Mouse (Mus musculus) adrenal gland, postnatal 4 days (tissue): ENCODE measurements around the gene Sgk1. TPM values are rescaled to one million over a fixed set of nuclear protein-coding genes. Genes with fewer than 3 reads are reported as not detected.
"Not testable (repeated sequence)": the region's sequence is repeated elsewhere in the genome, so short reads cannot be mapped to it uniquely, and the experiment has no call there.

Source experiments
- DNase-seq, 2 experiments: peaks; one replicate each; pipeline ENCODE4 v3.0.0; 2021 to 2022; ENCODE audit warnings: low spot score in 2 of 2, mixed read lengths in 2 of 2
- total RNA-seq, 2 experiments: library from RNA; stranded (reverse); gene quantifications; 2 replicates each; pipeline ENCODE4 v1.2.3; 2021

Gene Sgk1
- total RNA-seq, 2 experiments from 2014 or later: 116 to 120 TPM

GRCm38 (mm10) chr10:21858437-21858974 is 23.5 kb upstream of the Sgk1 start:
- no peak for DNase-seq

- DNase-seq: no peak
These were observed 15.5 kb upstream of the Sgk1 start for GRCm38 (mm10) chr10:21866504-21866903.

- DNase-seq: no peak
These were observed 13.8 kb upstream of the Sgk1 start for GRCm38 (mm10) chr10:21868221-21868620.

- no peak for DNase-seq
These were observed 13.4 kb upstream of the Sgk1 start for GRCm38 (mm10) chr10:21868623-21869022.

- no peak for DNase-seq
These were observed 174 bp upstream of the Sgk1 start for GRCm38 (mm10) chr10:21881837-21882183.

GRCm38 (mm10) chr10:21883587-21883986 is 1.6 kb downstream of the Sgk1 start:
- DNase-seq: no peak

GRCm38 (mm10) chr10:21884534-21884933 is 2.5 kb downstream of the Sgk1 start:
- DNase-seq: no peak

- no peak for DNase-seq
These were observed 7.3 kb downstream of the Sgk1 start for GRCm38 (mm10) chr10:21889141-21889765.

GRCm38 (mm10) chr10:21890293-21890692 is 8.3 kb downstream of the Sgk1 start:
- DNase-seq: no peak

GRCm38 (mm10) chr10:21891442-21891841 is 9.5 kb downstream of the Sgk1 start:
- DNase-seq: no peak

GRCm38 (mm10) chr10:21892104-21892503 is 10.1 kb downstream of the Sgk1 start:
- DNase-seq: no peak

- DNase-seq: no peak
These were observed 16.4 kb downstream of the Sgk1 start for GRCm38 (mm10) chr10:21898417-21898816.

- DNase-seq: not testable (repeated sequence)
These were observed 16.9 kb downstream of the Sgk1 start for GRCm38 (mm10) chr10:21898851-21899250.

- no peak for DNase-seq
These were observed 17.4 kb downstream of the Sgk1 start for GRCm38 (mm10) chr10:21899397-21899796.

- no peak for DNase-seq
These were observed 20.5 kb downstream of the Sgk1 start for GRCm38 (mm10) chr10:21902152-21903140.

GRCm38 (mm10) chr10:21904151-21904550 is 22.2 kb downstream of the Sgk1 start:
- no peak for DNase-seq

- no peak for DNase-seq
These were observed 23.6 kb downstream of the Sgk1 start for GRCm38 (mm10) chr10:21905616-21906015.

- no peak for DNase-seq
These were observed 25.0 kb downstream of the Sgk1 start for GRCm38 (mm10) chr10:21906894-21907446.

- no peak for DNase-seq
These were observed 25.8 kb downstream of the Sgk1 start for GRCm38 (mm10) chr10:21907784-21908183.

GRCm38 (mm10) chr10:21908686-21909085 is 26.7 kb downstream of the Sgk1 start:
- DNase-seq: no peak

- DNase-seq: no peak
These were observed 28.4 kb downstream of the Sgk1 start for GRCm38 (mm10) chr10:21910334-21910733.
